Comparison of ENCODE assay signal across 8 mouse cellular contexts in genomic region chr6:53067989-53068874, GRCm38 (mm10). TPM values are rescaled to one million over a fixed set of nuclear protein-coding genes. Genes with fewer than 3 reads are reported as not detected.
DNase-seq lines count a peak whose midpoint lies in the region; ATAC-seq and TF ChIP-seq lines count a peak whose summit lies in the region.

Gene Jazf1, minus strand, starts transcription at chr6:53068631.

- WGBS in intestine, embryonic 16.5 days = under 1% methylated on average over 76 of the region's 133 CpGs
- WGBS in limb, embryonic 10.5 days = 6% methylated on average over 128 of the region's 133 CpGs
- 4% methylated on average over 120 of the region's 133 CpGs for WGBS in small intestine, adult 2 months

- peak; percentile 70 for DNase-seq in adrenal gland, postnatal 10 days
- DNase-seq in embryo, embryonic 10 days (ENCODE audit: low spot score) = peak; percentile 57
- DNase-seq in limb, embryonic 10.5 days (ENCODE audit: low spot score) = peak; percentile 66
- DNase-seq in mesoderm, embryonic 11.5 days (ENCODE audit: low read depth, low spot score) = peak; percentile 36
- no peak for DNase-seq in MN1 (ENCODE audit: low spot score)

- no peaks in the 10 kb centered on the region; the same call in 1 of the 2 replicates for H3K27me3 ChIP-seq in intestine, embryonic 16.5 days (replicated peaks; ENCODE audit: control insufficient read depth, insufficient read depth, low read length)
- peaks cover 86% of the 10 kb centered on the region for H3K27me3 ChIP-seq in limb, embryonic 10.5 days (ENCODE audit: low read depth, poor library complexity, severe bottlenecking)
- H3K27me3 ChIP-seq in small intestine, adult 2 months (ENCODE audit: control insufficient read depth, insufficient read depth, low read length) = peaks cover 16% of the 10 kb centered on the region

- H3K9me3 ChIP-seq in intestine, embryonic 16.5 days (ENCODE audit: control insufficient read depth, low read length) = no peaks in the 10 kb centered on the region
- H3K9me3 ChIP-seq in limb, embryonic 10.5 days (replicated peaks) = no peaks in the 10 kb centered on the region

- peaks cover 4% of the 10 kb centered on the region; the same call in 1 of the 2 replicates for H3K4me1 ChIP-seq in intestine, embryonic 16.5 days (ENCODE audit: control insufficient read depth, insufficient read depth, low read length)
- peaks cover 18% of the 10 kb centered on the region for H3K4me1 ChIP-seq in limb, embryonic 10.5 days
- peaks cover 3% of the 10 kb centered on the region; the same call in 1 of the 2 replicates for H3K4me1 ChIP-seq in small intestine, adult 2 months (ENCODE audit: control insufficient read depth, insufficient read depth, insufficient read length, low read length)

- TF ChIP-seq CTCF in small intestine, adult 2 months (IDR thresholded peaks at IDR 0.05; ENCODE audit: extremely low read depth, insufficient read length, insufficient replicate concordance, low read depth, low read length) = no peak

- no peaks in the 10 kb centered on the region for H3K36me3 ChIP-seq in intestine, embryonic 16.5 days (ENCODE audit: control insufficient read depth, insufficient read depth, low read length)
- no peaks in the 10 kb centered on the region for H3K36me3 ChIP-seq in limb, embryonic 10.5 days
- H3K36me3 ChIP-seq in small intestine, adult 2 months (ENCODE audit: control insufficient read depth, insufficient read depth, low read length) = no peaks in the 10 kb centered on the region

- peak within 1 kb of the TSS; percentile 83 for H3K4me3 ChIP-seq in intestine, embryonic 16.5 days (ENCODE audit: low read length)
- peak within 1 kb of the TSS; percentile 77 for H3K4me3 ChIP-seq in limb, embryonic 10.5 days
- H3K4me3 ChIP-seq in small intestine, adult 2 months (ENCODE audit: low read depth, low read length) = peak within 1 kb of the TSS; percentile 74

- H3K4me2 ChIP-seq in intestine, embryonic 16.5 days (ENCODE audit: low read depth, low read length) = peak within 1 kb of the TSS; percentile 95

- peak within 1 kb of the TSS; percentile 82 for H3K9ac ChIP-seq in intestine, embryonic 16.5 days (ENCODE audit: low read depth, low read length)

- peak; percentile 72 for ATAC-seq in granulocyte monocyte progenitor cell, adult 5-6 weeks (replicated peaks; ENCODE audit: poor library complexity, severe bottlenecking)
- ATAC-seq in intestine, embryonic 16.5 days = peak; percentile 87

- no peak for TF ChIP-seq POLR2A in small intestine, adult 2 months (IDR thresholded peaks at IDR 0.05; ENCODE audit: low read depth, low read length)

- no peak within 1 kb of the TSS; the same call in 1 of the 2 replicates for H3K27ac ChIP-seq in intestine, embryonic 16.5 days (ENCODE audit: low read length)
- H3K27ac ChIP-seq in limb, embryonic 10.5 days = peak within 1 kb of the TSS; percentile 77
- H3K27ac ChIP-seq in small intestine, adult 2 months (ENCODE audit: insufficient read depth, low read depth, low read length) = no peak within 1 kb of the TSS

RNA-seq across cellular contexts. Expression of gene Jazf1, which starts in this region (rescaled TPM):
- 1 to 10 TPM; 5.0 to 5.4 TPM for total RNA-seq in adrenal gland, postnatal 10 days (2021)
- 0.17 TPM in 1 of 2 replicates, not detected in the other for total RNA-seq in granulocyte monocyte progenitor cell, adult 5-6 weeks (2014; fragmentation: Nextera tagmentation)
- not detected in 2 replicates for total RNA-seq in granulocyte monocyte progenitor cell, adult 5-6 weeks (2017)
- 5.4 and 5.9 TPM in 2 replicates for polyA plus RNA-seq in intestine, embryonic 16.5 days (2015; fragmentation: Nextera tagmentation; extraction: Ambion mirVana)
- polyA plus RNA-seq in limb, embryonic 10.5 days (2016; fragmentation: Nextera tagmentation; extraction: Ambion mirVana) = 1.9 and 2.2 TPM in 2 replicates
- polyA plus RNA-seq in small intestine, adult 2 months (2012; rRNA removed) = 0.24 and 0.27 TPM in 2 replicates

Comparison
In these comparisons a context has a peak if more than half of its experiments do, and no peak if none do; other contexts are left out.
1. RNA of gene Jazf1 (total RNA-seq): 5.0 to 5.4 TPM in adrenal gland, postnatal 10 days; 0.17 TPM in granulocyte monocyte progenitor cell, adult 5-6 weeks; every median in the first group is over 4 times any median in the second.
2. Peak in ATAC-seq in granulocyte monocyte progenitor cell, adult 5-6 weeks; RNA of the gene not detected or under 1 TPM.
3. Peak in every context shown above with its lines, with median percentiles within 50 percentile points of each other: H3K4me3 ChIP-seq.